Mouse (Mus musculus) sigmoid colon, adult 10 weeks (tissue): Measurements from ENCODE around the gene Zfp84. TPM values are rescaled to one million over a fixed set of nuclear protein-coding genes. Genes with fewer than 3 reads are reported as not detected.

Experiments
- polyA plus RNA-seq: library from polyadenylated mRNA; stranded (reverse); fragments of 350-450 nt; fragmentation: Illumina TruSeq; extraction: RNeasy Lipid Tissue Mini Kit (QIAGEN cat#74804); gene quantifications from one replicate; pipeline ENCODE4 v1.2.3, GENCODE M21; 2014; ENCODE audit warnings: low read depth, low replicate concordance

Gene Zfp84
- 14.6 TPM for polyA plus RNA-seq

GRCm38 (mm10) chr7:29768090-29768900, at the start of gene Zfp84:
Zfp84 (plus strand) TSS chr7:29768552.

GRCm38 (mm10) chr7:29726860-29727259, 41.5 kb upstream of the Zfp84 start, which contains the start of gene Catsperg2:
Catsperg2 (minus strand) TSS chr7:29727032.

GRCm38 (mm10) chr7:29783871-29784551, 15.7 kb downstream of the Zfp84 start, which contains the start of gene Zfp30:
Zfp30 (plus strand) TSS chr7:29783998.

GRCm38 (mm10) chr7:29815910-29816429, 47.6 kb downstream of the Zfp84 start, which contains the start of gene Zfp790:
Zfp790 (plus strand) TSS chr7:29816114.

Other genes with a start within 250 kb of the Zfp84 start
- 23.4 TPM for gene Sipa1l3, start 249.9 kb upstream of the Zfp84 start, polyA plus RNA-seq
- not detected for gene Catsperg2, start 41.5 kb upstream of the Zfp84 start, polyA plus RNA-seq
- gene Zfp30, start 15.4 kb downstream of the Zfp84 start, polyA plus RNA-seq, result 0.91 TPM
- 10.7 TPM for gene Zfp790, start 47.6 kb downstream of the Zfp84 start, polyA plus RNA-seq
- 2.3 TPM for gene Zfp940, start 85.1 kb downstream of the Zfp84 start, polyA plus RNA-seq
- 21.9 TPM for gene Zfp420, start 91.4 kb downstream of the Zfp84 start, polyA plus RNA-seq
- gene Zfp27, start 138.0 kb downstream of the Zfp84 start, polyA plus RNA-seq, result 5.2 TPM
- 8.7 TPM for gene Zfp383, start 139.7 kb downstream of the Zfp84 start, polyA plus RNA-seq
- 5.9 TPM for gene Zfp74, start 185.5 kb downstream of the Zfp84 start, polyA plus RNA-seq
- gene Zfp568, start 215.4 kb downstream of the Zfp84 start, polyA plus RNA-seq, result 6.9 TPM